Mouse (Mus musculus) spleen, postnatal 10 days (tissue): ENCODE measurements around the gene Bcl2l10.

Source experiments
- DNase-seq, 2 experiments: peaks; one replicate each; pipeline ENCODE4 v3.0.0; 2021 to 2022; ENCODE audit warnings: low spot score in 2 of 2

Gene Bcl2l10

GRCm38 (mm10) chr9:75400639-75401038 is 53.1 kb downstream of the Bcl2l10 start:
- no peak for DNase-seq
